Comparison of ENCODE assay signal across 10 mouse cellular contexts in genomic region chr19:38206669-38207068, GRCm38 (mm10). TPM values are rescaled to one million over a fixed set of nuclear protein-coding genes. Genes with fewer than 3 reads are reported as not detected.
DNase-seq lines count a peak whose midpoint lies in the region; ATAC-seq and TF ChIP-seq lines count a peak whose summit lies in the region.
"Had no signal": no experiment of that assay in that cellular context is flagged by ENCODE, and none has a peak within 500 bp of the region (broad histone marks: within the 10 kb centered on the region; RNA-seq: fewer than 3 reads in every experiment).

No protein-coding gene starts in this region.

- H3K4me2 ChIP-seq in hindbrain, embryonic 13.5 days, result no peak overlapping the region

- peak; percentile 12 for DNase-seq in hindbrain, embryonic 10.5 days (ENCODE audit: low spot score)
- DNase-seq in 3T3-L1 (ENCODE audit: low read depth, low spot score) (peak; percentile 16), Patski (ENCODE audit: low read depth, low spot score) (no peak)
- DNase-seq in layer of hippocampus, postnatal 36 days, result peak; percentile 30 to 45
- no peak for DNase-seq in thymus, adult 18-20 months
- DNase-seq in lung, postnatal 14 days, result no peak
- no peak for DNase-seq in heart, embryonic 10.5 days (ENCODE audit: low spot score)
- DNase-seq: kidney, adult 8-10 months had no signal

- no peak overlapping the region for H3K4me3 ChIP-seq in hindbrain, embryonic 10.5 days
- no peak overlapping the region for H3K4me3 ChIP-seq in hindbrain, embryonic 13.5 days
- no peak overlapping the region for H3K4me3 ChIP-seq in heart, embryonic 10.5 days

- ATAC-seq in hindbrain, embryonic 13.5 days (ENCODE audit: low FRiP score), result no peak
- ATAC-seq in Patski, result no peak
- ATAC-seq: activated CD4-positive, CD25-positive, alpha-beta regulatory T cell, adult 4 months had no signal

- H3K9me3 ChIP-seq in hindbrain, embryonic 10.5 days, result 0 out of 2 replicates have a peak, but pooled peaks cover under 1% of the 10 kb centered on the region
- H3K9me3 ChIP-seq in hindbrain, embryonic 13.5 days, result no peaks in the 10 kb centered on the region
- no peaks in the 10 kb centered on the region for H3K9me3 ChIP-seq in heart, embryonic 10.5 days

- in situ Hi-C loops in Patski (cut with MboI; ENCODE audit: low pct_unique_long_range_greater_than_20kb), result loop anchor here (10.0 kb wide), 1 partner anchor 122 kb away; no protein-coding TSS in a partner anchor

- whole genome bisulfite sequencing in hindbrain, embryonic 10.5 days, result 53% methylated on average over 9 of the region's 9 CpGs
- 61% methylated on average over 9 of the region's 9 CpGs for WGBS in hindbrain, embryonic 13.5 days
- 56% methylated on average over 9 of the region's 9 CpGs for WGBS in heart, embryonic 10.5 days

- H3K36me3 ChIP-seq in hindbrain, embryonic 10.5 days, result peaks cover 45% of the 10 kb centered on the region
- peaks cover 31% of the 10 kb centered on the region for H3K36me3 ChIP-seq in hindbrain, embryonic 13.5 days
- H3K36me3 ChIP-seq in heart, embryonic 10.5 days, result peaks cover 27% of the 10 kb centered on the region

- POLR2A ChIA-PET in Patski (lab: Charles Lee), result no interaction called here

- CTCF ChIA-PET in Patski (lab: Charles Lee), result no interaction called here

- H3K27ac ChIP-seq in hindbrain, embryonic 10.5 days, result no peak overlapping the region
- no peak overlapping the region for H3K27ac ChIP-seq in hindbrain, embryonic 13.5 days
- H3K27ac ChIP-seq in heart, embryonic 10.5 days, result no peak overlapping the region

- peak; percentile 39 for TF ChIP-seq CTCF in Patski (IDR thresholded peaks at IDR 0.05)

- no peak overlapping the region for H3K9ac ChIP-seq in hindbrain, embryonic 13.5 days

- no peaks in the 10 kb centered on the region for H3K27me3 ChIP-seq in hindbrain, embryonic 10.5 days (ENCODE audit: insufficient read depth, poor library complexity, severe bottlenecking)
- H3K27me3 ChIP-seq in hindbrain, embryonic 13.5 days, result no peaks in the 10 kb centered on the region
- no peaks in the 10 kb centered on the region for H3K27me3 ChIP-seq in Patski
- H3K27me3 ChIP-seq in heart, embryonic 10.5 days (ENCODE audit: insufficient read depth, poor library complexity, severe bottlenecking), result no peaks in the 10 kb centered on the region

- no peaks in the 10 kb centered on the region for H3K4me1 ChIP-seq in hindbrain, embryonic 10.5 days (replicated peaks)
- H3K4me1 ChIP-seq in hindbrain, embryonic 13.5 days (replicated peaks), result no peaks in the 10 kb centered on the region
- H3K4me1 ChIP-seq in heart, embryonic 10.5 days, result no peaks in the 10 kb centered on the region

RNA-seq across cellular contexts. Expression of gene Fra10ac1, which starts 17.3 kb away (rescaled TPM):
- 41.4 and 43.1 TPM in 2 replicates for polyA plus RNA-seq in hindbrain, embryonic 10.5 days (2016; fragmentation: Nextera tagmentation; extraction: Ambion mirVana)
- 49.1 and 49.6 TPM in 2 replicates for polyA plus RNA-seq in hindbrain, embryonic 13.5 days (2015; fragmentation: Nextera tagmentation; extraction: Ambion mirVana)
- 20.4 TPM for polyA plus RNA-seq in Patski (2021)
- 10 to 100 TPM; 19.6 to 21.9 TPM for total RNA-seq in layer of hippocampus, postnatal 36 days (2021)
- 32.2 and 39.7 TPM in 2 replicates for polyA plus RNA-seq in heart, embryonic 10.5 days (2016; fragmentation: Nextera tagmentation; extraction: Ambion mirVana)

RNA-seq across cellular contexts. Expression of gene Lgi1, which starts 57.7 kb away (rescaled TPM):
- polyA plus RNA-seq in hindbrain, embryonic 10.5 days (2016; fragmentation: Nextera tagmentation; extraction: Ambion mirVana), result 1.1 and 2.2 TPM in 2 replicates
- polyA plus RNA-seq in hindbrain, embryonic 13.5 days (2015; fragmentation: Nextera tagmentation; extraction: Ambion mirVana), result 13.1 and 14.0 TPM in 2 replicates
- polyA plus RNA-seq in Patski (2021), result 0.04 TPM
- total RNA-seq in layer of hippocampus, postnatal 36 days (2021), result 100 to 1,000 TPM; 189 to 201 TPM
- 0.16 and 0.38 TPM in 2 replicates for polyA plus RNA-seq in heart, embryonic 10.5 days (2016; fragmentation: Nextera tagmentation; extraction: Ambion mirVana)
- polyA plus RNA-seq: activated CD4-positive, CD25-positive, alpha-beta regulatory T cell, adult 4 months had no signal

Comparison
In these comparisons a context has a peak if more than half of its experiments do, and no peak if none do; other contexts are left out.
1. DNase-seq: peak in hindbrain, embryonic 10.5 days (single experiment), 3T3-L1 (single experiment) and layer of hippocampus, postnatal 36 days (2 of 2); none in Patski (single experiment), thymus, adult 18-20 months (0 of 2), lung, postnatal 14 days (single experiment) and heart, embryonic 10.5 days (single experiment).